Mouse (Mus musculus) lung, embryonic 15.5 days (tissue): ENCODE results near the gene Olfr1199. TPM values are rescaled to one million over a fixed set of nuclear protein-coding genes. Genes with fewer than 3 reads are reported as not detected.

Experiments used
- ATAC-seq: fragments of 200-750 bp; cut with Nextera tagmentation; 2 replicates; pipeline ENCODE4 v1.8.0; 2017; ENCODE audit warnings: moderate number of reproducible peaks, borderline replicate concordance; ENCODE audit not compliant: low FRiP score, low TSS enrichment; ENCODE audit errors: extremely low read depth
- H3K27ac ChIP-seq: fragments of 300-500 bp; sonication (generic); 2 replicates; pipeline ENCODE4 v1.5.1; 2015; ENCODE audit warnings: moderate library complexity, mild to moderate bottlenecking, inconsistent platforms
- H3K27me3 ChIP-seq: fragments of 300-500 bp; sonication (generic); 2 replicates; pipeline ENCODE4 v1.6.1; 2015; ENCODE audit warnings: inconsistent platforms
- H3K36me3 ChIP-seq: fragments of 300-500 bp; sonication (generic); 2 replicates; pipeline ENCODE4 v1.6.1; 2015; ENCODE audit warnings: inconsistent platforms
- H3K4me1 ChIP-seq: fragments of 300-500 bp; sonication (generic); 2 replicates; pipeline ENCODE4 v1.6.1; 2015; ENCODE audit warnings: inconsistent platforms
- H3K4me2 ChIP-seq: fragments of 300-500 bp; sonication (generic); 2 replicates; pipeline ENCODE4 v1.6.1; 2015; ENCODE audit warnings: inconsistent platforms, mild to moderate bottlenecking, moderate library complexity
- H3K4me3 ChIP-seq: fragments of 300-500 bp; sonication (generic); 2 replicates; pipeline ENCODE4 v1.5.1; 2015; ENCODE audit warnings: mild to moderate bottlenecking, inconsistent platforms
- H3K9ac ChIP-seq: fragments of 300-500 bp; sonication (generic); 2 replicates; pipeline ENCODE4 v1.6.1; 2015; ENCODE audit warnings: inconsistent platforms
- H3K9me3 ChIP-seq: fragments of 300-500 bp; sonication (generic); 2 replicates; pipeline ENCODE4 v1.6.1; 2016; ENCODE audit warnings: inconsistent platforms
- WGBS: fragments of 180-500 bp; shearing (Covaris S2); methylation state at CpG from one replicate; pipeline ENCODE4 v1.1.7; 2015; 5-methylcytosine and 5-hydroxymethylcytosine counted together
- polyA plus RNA-seq: library from polyadenylated mRNA; unstranded; fragments of >200 nt; fragmentation: Nextera tagmentation; extraction: Ambion mirVana; gene quantifications from 2 replicates; pipeline ENCODE4 v1.2.1, GENCODE M21; 2015

Gene Olfr1199
- polyA plus RNA-seq = not detected in 2 replicates

GRCm38 (mm10) chr2:88760369-88760768 lies at the start of gene Olfr1199:
TSS of gene Olfr1199 (minus strand) at chr2:88760469.
- no peak within 1 kb of the TSS for H3K9ac ChIP-seq
- no peaks in the 10 kb centered on the region for H3K9me3 ChIP-seq
- no peak for ATAC-seq
- no peaks in the 10 kb centered on the region for H3K27me3 ChIP-seq
- H3K4me2 ChIP-seq = no peak within 1 kb of the TSS
- WGBS = 77% methylated on average over 2 of the region's 2 CpGs
- H3K4me3 ChIP-seq = no peak within 1 kb of the TSS
- H3K27ac ChIP-seq = no peak within 1 kb of the TSS
- no peaks in the 10 kb centered on the region for H3K36me3 ChIP-seq
- no peaks in the 10 kb centered on the region for H3K4me1 ChIP-seq

- Histone ChIP-seq H3K27me3 (no peaks in the 10 kb centered on the region), H3K9me3 (no peaks in the 10 kb centered on the region), H3K4me2 (no peak within 1 kb of the TSS), H3K36me3 (no peaks in the 10 kb centered on the region), H3K4me3 (no peak within 1 kb of the TSS), H3K4me1 (no peaks in the 10 kb centered on the region), H3K9ac (no peak within 1 kb of the TSS), H3K27ac (no peak within 1 kb of the TSS)
- 62% methylated on average over 6 of the region's 6 CpGs for WGBS
- no peak for ATAC-seq
Observed at GRCm38 (mm10) chr2:88792736-88793135, 32.5 kb upstream of the Olfr1199 start, which contains the start of gene Olfr1201. TSS of gene Olfr1201 (plus strand) at chr2:88793036.

- H3K9ac ChIP-seq = no peak within 1 kb of the TSS
- no peak within 1 kb of the TSS for H3K4me2 ChIP-seq
- WGBS = 71% methylated on average over 2 of the region's 2 CpGs
- no peaks in the 10 kb centered on the region for H3K27me3 ChIP-seq
- H3K9me3 ChIP-seq = no peaks in the 10 kb centered on the region
- no peak for ATAC-seq
- no peak within 1 kb of the TSS for H3K27ac ChIP-seq
- H3K4me1 ChIP-seq = no peaks in the 10 kb centered on the region
- H3K36me3 ChIP-seq = no peaks in the 10 kb centered on the region
- H3K4me3 ChIP-seq = no peak within 1 kb of the TSS
Observed at GRCm38 (mm10) chr2:88770388-88770787, 10.1 kb upstream of the Olfr1199 start, which contains the start of gene Olfr1200. TSS of gene Olfr1200 (minus strand) at chr2:88770488.

GRCm38 (mm10) chr2:88751270-88751669 lies 9.0 kb downstream of the Olfr1199 start, which contains the start of gene Olfr1198:
TSS of gene Olfr1198 (minus strand) at chr2:88751370.
- Histone ChIP-seq H3K4me1 (no peaks in the 10 kb centered on the region), H3K27ac (no peak within 1 kb of the TSS), H3K9me3 (no peaks in the 10 kb centered on the region), H3K9ac (no peak within 1 kb of the TSS), H3K36me3 (no peaks in the 10 kb centered on the region), H3K4me2 (no peak within 1 kb of the TSS), H3K27me3 (no peaks in the 10 kb centered on the region), H3K4me3 (no peak within 1 kb of the TSS)
- WGBS = 82% methylated on average over 2 of the region's 2 CpGs
- no peak for ATAC-seq

GRCm38 (mm10) chr2:88743379-88743778 lies 16.9 kb downstream of the Olfr1199 start:
- Histone ChIP-seq H3K36me3 (no peaks in the 10 kb centered on the region), H3K4me2 (no peak overlapping the region), H3K27ac (no peak overlapping the region), H3K4me1 (no peaks in the 10 kb centered on the region), H3K4me3 (no peak overlapping the region), H3K27me3 (no peaks in the 10 kb centered on the region), H3K9me3 (no peaks in the 10 kb centered on the region), H3K9ac (no peak overlapping the region)
- WGBS = 75% methylated on average over 3 of the region's 3 CpGs
- ATAC-seq = no peak

GRCm38 (mm10) chr2:88732266-88732665 lies 28.0 kb downstream of the Olfr1199 start, which contains the start of gene Olfr1197:
TSS of gene Olfr1197 (minus strand) at chr2:88732366.
- no peak within 1 kb of the TSS for H3K9ac ChIP-seq
- no peaks in the 10 kb centered on the region for H3K4me1 ChIP-seq
- 78% methylated on average over 1 of the region's 1 CpGs for WGBS
- no peaks in the 10 kb centered on the region for H3K9me3 ChIP-seq
- no peak within 1 kb of the TSS for H3K4me3 ChIP-seq
- H3K27ac ChIP-seq = no peak within 1 kb of the TSS
- no peaks in the 10 kb centered on the region for H3K27me3 ChIP-seq
- H3K4me2 ChIP-seq = no peak within 1 kb of the TSS
- H3K36me3 ChIP-seq = no peaks in the 10 kb centered on the region
- ATAC-seq = no peak

- Histone ChIP-seq H3K9ac (no peak within 1 kb of the TSS), H3K27me3 (no peaks in the 10 kb centered on the region), H3K27ac (no peak within 1 kb of the TSS), H3K9me3 (no peaks in the 10 kb centered on the region), H3K4me2 (no peak within 1 kb of the TSS), H3K4me3 (no peak within 1 kb of the TSS), H3K4me1 (no peaks in the 10 kb centered on the region), H3K36me3 (no peaks in the 10 kb centered on the region)
- no peak for ATAC-seq
- 84% methylated on average over 2 of the region's 2 CpGs for WGBS
Observed at GRCm38 (mm10) chr2:88704497-88704896, 55.8 kb downstream of the Olfr1199 start, which contains the start of gene Olfr1196. TSS of gene Olfr1196 (minus strand) at chr2:88704597.

Other genes with a start within 250 kb of the Olfr1199 start
- not detected in 2 replicates for gene Olfr1186, start 241.9 kb downstream of the Olfr1199 start, polyA plus RNA-seq
- gene Olfr1188, start 203.5 kb downstream of the Olfr1199 start, polyA plus RNA-seq = not detected in 2 replicates
- not detected in 2 replicates for gene Olfr1189, start 174.0 kb downstream of the Olfr1199 start, polyA plus RNA-seq
- gene Olfr1191-ps1, start 119.9 kb downstream of the Olfr1199 start, polyA plus RNA-seq = not detected in 2 replicates
- gene Olfr1192-ps1, start 112.0 kb downstream of the Olfr1199 start, polyA plus RNA-seq = not detected in 2 replicates
- gene Olfr1193, start 84.8 kb downstream of the Olfr1199 start, polyA plus RNA-seq = not detected in 2 replicates
- gene Olfr1195, start 71.3 kb downstream of the Olfr1199 start, polyA plus RNA-seq = not detected in 2 replicates
- gene Olfr1196, start 55.9 kb downstream of the Olfr1199 start, polyA plus RNA-seq = not detected in 2 replicates
- gene Olfr1197, start 28.1 kb downstream of the Olfr1199 start, polyA plus RNA-seq = not detected in 2 replicates
- not detected in 2 replicates for gene Olfr1198, start 9.1 kb downstream of the Olfr1199 start, polyA plus RNA-seq
- gene Olfr1200, start 10.0 kb upstream of the Olfr1199 start, polyA plus RNA-seq = not detected in 2 replicates
- not detected in 2 replicates for gene Olfr1201, start 32.6 kb upstream of the Olfr1199 start, polyA plus RNA-seq
- not detected in 2 replicates for gene Olfr1202, start 54.0 kb upstream of the Olfr1199 start, polyA plus RNA-seq
- gene Olfr1205, start 69.3 kb upstream of the Olfr1199 start, polyA plus RNA-seq = not detected in 2 replicates
- not detected in 2 replicates for gene Olfr1204, start 88.8 kb upstream of the Olfr1199 start, polyA plus RNA-seq
- gene Olfr1206, start 102.8 kb upstream of the Olfr1199 start, polyA plus RNA-seq = not detected in 2 replicates
- gene Olfr1208, start 141.8 kb upstream of the Olfr1199 start, polyA plus RNA-seq = not detected in 2 replicates
- not detected in 2 replicates for gene Olfr1209, start 154.7 kb upstream of the Olfr1199 start, polyA plus RNA-seq
- not detected in 2 replicates for gene Olfr1211, start 177.6 kb upstream of the Olfr1199 start, polyA plus RNA-seq
- gene Olfr1212, start 193.5 kb upstream of the Olfr1199 start, polyA plus RNA-seq = not detected in 2 replicates
- not detected in 2 replicates for gene Gm13762, start 219.8 kb upstream of the Olfr1199 start, polyA plus RNA-seq
- gene Olfr1214, start 232.2 kb upstream of the Olfr1199 start, polyA plus RNA-seq = not detected in 2 replicates
- gene Olfr1215, start 246.5 kb upstream of the Olfr1199 start, polyA plus RNA-seq = not detected in 2 replicates